Mouse (Mus musculus): ENCODE data around the gene Nell2. TPM values are rescaled to one million over a fixed set of nuclear protein-coding genes. Genes with fewer than 3 reads are reported as not detected.

The Nell2 gene
- polyA plus RNA-seq, 1 experiment: 0.62 TPM

DNA sequence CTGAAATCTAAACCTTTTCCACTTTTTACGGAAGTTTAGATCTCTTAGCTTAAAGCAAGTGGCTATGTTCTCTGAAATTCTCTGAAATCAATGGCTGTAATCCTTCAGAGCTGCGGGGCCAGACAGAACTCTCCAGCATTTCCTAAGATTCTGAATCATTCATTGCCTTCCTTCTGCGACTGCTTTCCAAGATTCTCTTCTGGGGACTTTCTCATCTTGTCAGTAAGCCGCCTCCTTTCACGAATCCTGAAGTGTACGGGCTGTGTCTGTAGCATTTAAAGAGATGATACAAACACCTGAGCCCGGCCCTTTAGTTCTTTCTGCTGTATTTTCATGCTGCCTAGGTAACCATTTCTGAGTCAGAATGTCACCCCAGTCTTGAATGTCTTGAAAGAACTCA is 428.2 kb downstream of the Nell2 start:
- H3K79me2 ChIP-seq (ENCODE audit: control insufficient read depth, insufficient read depth): no peaks in the 10 kb centered on the region
- no peaks in the 10 kb centered on the region for H3K36me3 ChIP-seq (ENCODE audit: control insufficient read depth, insufficient read depth)
- H3K79me3 ChIP-seq (ENCODE audit: low read depth): no peaks in the 10 kb centered on the region
- no peak overlapping the region for H3ac ChIP-seq (ENCODE audit: control insufficient read depth, insufficient read length, low read depth)
- no peak overlapping the region for H3K4me3 ChIP-seq (ENCODE audit: insufficient read depth, poor library complexity, severe bottlenecking)
- TF ChIP-seq MYOG (IDR thresholded peaks at IDR 0.05; ENCODE audit: control insufficient read depth, extremely low read depth, insufficient read length) (no peak), MYOD1 (IDR thresholded peaks at IDR 0.05; ENCODE audit: control insufficient read depth, insufficient read length, low read depth) (no peak), FOSL1 (IDR thresholded peaks at IDR 0.05; ENCODE audit: insufficient read depth, low read length, poor library complexity, severe bottlenecking) (no peak), CTCF (IDR thresholded peaks at IDR 0.05; ENCODE audit: control insufficient read depth, insufficient read depth, insufficient read length) (no peak), MAX (IDR thresholded peaks at IDR 0.05) (no peak)
- H3K27me3 ChIP-seq (ENCODE audit: control insufficient read depth, insufficient read depth, insufficient read length): peaks cover 4% of the 10 kb centered on the region

DNA sequence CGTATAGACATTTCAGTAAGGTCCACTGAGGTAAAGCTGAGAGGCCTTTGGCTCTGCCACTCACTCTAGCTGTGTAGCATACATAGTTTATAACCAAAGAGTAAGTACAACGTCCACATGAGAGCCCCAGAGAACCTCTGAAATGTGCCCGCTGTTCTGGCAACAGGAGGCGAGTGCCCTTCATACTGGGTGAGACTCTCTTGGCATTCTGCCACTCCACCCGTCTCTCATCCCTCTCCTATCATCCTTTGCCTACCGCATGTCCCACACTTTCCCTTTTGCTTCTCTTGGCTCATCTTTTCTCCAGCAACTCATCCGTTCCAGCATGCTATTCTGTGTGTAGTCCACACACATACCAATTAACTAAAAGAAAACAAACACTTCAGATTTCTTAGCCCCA is 442.4 kb downstream of the Nell2 start:
- TF ChIP-seq FOSL1 (IDR thresholded peaks at IDR 0.05; ENCODE audit: insufficient read depth, low read length, poor library complexity, severe bottlenecking) (no peak), MYOD1 (IDR thresholded peaks at IDR 0.05; ENCODE audit: control insufficient read depth, insufficient read length, low read depth) (no peak), CEBPB (IDR thresholded peaks at IDR 0.05; ENCODE audit: low read depth) (no peak), USF1 (IDR thresholded peaks at IDR 0.05; ENCODE audit: low read depth) (no peak), MYOG (IDR thresholded peaks at IDR 0.05; ENCODE audit: control insufficient read depth, extremely low read depth, insufficient read length) (no peak), MAX (IDR thresholded peaks at IDR 0.05) (no peak), CTCF (IDR thresholded peaks at IDR 0.05; ENCODE audit: control insufficient read depth, insufficient read depth, insufficient read length) (no peak)
- Histone ChIP-seq H3K79me3 (ENCODE audit: low read depth) (no peaks in the 10 kb centered on the region), H3K4me3 (ENCODE audit: insufficient read depth, poor library complexity, severe bottlenecking) (no peak overlapping the region), H3K79me2 (ENCODE audit: control insufficient read depth, insufficient read depth) (no peaks in the 10 kb centered on the region), H3K36me3 (ENCODE audit: control insufficient read depth, insufficient read depth) (no peaks in the 10 kb centered on the region), H3K27me3 (ENCODE audit: control insufficient read depth, insufficient read depth, insufficient read length) (no peaks in the 10 kb centered on the region), H3ac (ENCODE audit: control insufficient read depth, insufficient read length, low read depth) (no peak overlapping the region)

DNA sequence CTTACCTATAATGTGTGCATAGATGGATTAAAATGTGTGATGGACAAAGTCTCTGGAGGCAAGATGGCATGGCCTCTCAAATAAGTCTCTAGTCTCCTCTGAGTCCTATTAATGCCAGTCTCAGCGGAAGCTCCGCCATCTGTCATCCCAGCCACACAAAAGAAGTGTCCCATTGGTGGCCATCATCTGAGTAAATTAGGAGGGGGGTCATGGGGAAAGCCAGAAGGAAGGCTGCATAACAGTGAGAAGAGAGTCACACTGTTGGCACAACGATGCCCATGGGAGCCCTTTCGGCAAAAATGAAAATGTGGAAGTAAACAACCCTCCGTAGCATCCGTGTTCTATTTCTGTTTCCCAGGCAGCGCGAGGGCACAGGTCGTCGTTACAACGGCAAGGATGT is 446.7 kb downstream of the Nell2 start:
- no peaks in the 10 kb centered on the region for H3K79me3 ChIP-seq (ENCODE audit: low read depth)
- H3K4me3 ChIP-seq (ENCODE audit: insufficient read depth, poor library complexity, severe bottlenecking): no peak overlapping the region
- H3K27me3 ChIP-seq (ENCODE audit: control insufficient read depth, insufficient read depth, insufficient read length): no peaks in the 10 kb centered on the region
- no peaks in the 10 kb centered on the region for H3K36me3 ChIP-seq (ENCODE audit: control insufficient read depth, insufficient read depth)
- TF ChIP-seq CTCF (IDR thresholded peaks at IDR 0.05; ENCODE audit: control insufficient read depth, insufficient read depth, insufficient read length) (no peak), MYOG (IDR thresholded peaks at IDR 0.05; ENCODE audit: control insufficient read depth, extremely low read depth, insufficient read length) (no peak), MAX (IDR thresholded peaks at IDR 0.05) (no peak)
- H3K79me2 ChIP-seq (ENCODE audit: control insufficient read depth, insufficient read depth): no peaks in the 10 kb centered on the region
- H3ac ChIP-seq (ENCODE audit: control insufficient read depth, insufficient read length, low read depth): no peak overlapping the region

DNA sequence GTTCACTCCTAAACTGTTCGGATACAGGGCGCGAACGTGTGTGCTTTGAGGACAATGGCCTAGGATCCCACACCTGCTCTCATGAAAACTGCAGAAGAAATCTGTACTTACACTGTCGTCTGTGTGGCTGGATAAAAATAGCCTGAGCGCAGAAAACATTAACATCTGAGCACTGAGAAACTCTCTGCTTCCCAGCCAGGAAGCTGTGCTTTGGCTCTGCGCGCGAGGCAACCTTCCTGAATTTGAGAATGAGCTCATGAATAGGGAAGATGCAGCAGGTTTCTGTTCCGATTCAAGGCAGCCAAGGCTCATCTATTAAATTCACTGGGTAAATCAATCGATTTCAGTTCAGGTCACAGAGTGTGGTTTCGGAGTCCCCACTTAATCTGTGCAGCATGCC is 453.0 kb downstream of the Nell2 start:
- Histone ChIP-seq H3K36me3 (ENCODE audit: control insufficient read depth, insufficient read depth) (no peaks in the 10 kb centered on the region), H3ac (ENCODE audit: control insufficient read depth, insufficient read length, low read depth) (no peak overlapping the region), H3K79me3 (ENCODE audit: low read depth) (no peaks in the 10 kb centered on the region), H3K27me3 (ENCODE audit: control insufficient read depth, insufficient read depth, insufficient read length) (peaks cover 4% of the 10 kb centered on the region), H3K4me3 (ENCODE audit: insufficient read depth, poor library complexity, severe bottlenecking) (no peak overlapping the region), H3K79me2 (ENCODE audit: control insufficient read depth, insufficient read depth) (no peaks in the 10 kb centered on the region)
- no peak for TF ChIP-seq MYOG (IDR thresholded peaks at IDR 0.05; ENCODE audit: control insufficient read depth, extremely low read depth, insufficient read length)
- TF ChIP-seq MAX (IDR thresholded peaks at IDR 0.05): no peak
- no peak for TF ChIP-seq CTCF (IDR thresholded peaks at IDR 0.05; ENCODE audit: control insufficient read depth, insufficient read depth, insufficient read length)
- no peak for TF ChIP-seq FOSL1 (IDR thresholded peaks at IDR 0.05; ENCODE audit: insufficient read depth, low read length, poor library complexity, severe bottlenecking)
- TF ChIP-seq CEBPB (IDR thresholded peaks at IDR 0.05; ENCODE audit: low read depth): no peak
- no peak for TF ChIP-seq USF1 (IDR thresholded peaks at IDR 0.05; ENCODE audit: low read depth)
- no peak for TF ChIP-seq MYOD1 (IDR thresholded peaks at IDR 0.05; ENCODE audit: control insufficient read depth, insufficient read length, low read depth)

DNA sequence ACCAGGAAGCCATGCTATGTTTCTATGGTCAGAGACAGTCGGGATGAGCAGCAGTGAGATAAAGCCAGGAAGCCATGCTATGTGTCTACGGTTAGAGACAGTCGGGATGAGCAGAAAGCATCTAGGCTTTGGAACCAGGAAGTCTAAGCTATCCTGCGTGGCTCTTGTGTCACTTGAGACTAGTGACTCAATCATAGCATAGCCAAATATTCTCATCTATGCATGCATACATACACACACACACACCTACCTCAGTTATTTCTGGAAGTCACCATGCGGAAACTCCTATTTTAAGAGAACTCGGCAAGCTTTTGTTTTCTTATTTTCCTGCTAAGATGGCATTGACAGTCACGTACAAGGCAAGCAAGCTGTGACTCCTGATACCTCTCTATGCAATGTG is 457.5 kb downstream of the Nell2 start:
- no peaks in the 10 kb centered on the region for H3K79me3 ChIP-seq (ENCODE audit: low read depth)
- H3K27me3 ChIP-seq (ENCODE audit: control insufficient read depth, insufficient read depth, insufficient read length): peaks cover 4% of the 10 kb centered on the region
- no peaks in the 10 kb centered on the region for H3K79me2 ChIP-seq (ENCODE audit: control insufficient read depth, insufficient read depth)
- TF ChIP-seq MAX (IDR thresholded peaks at IDR 0.05) (no peak), CEBPB (IDR thresholded peaks at IDR 0.05; ENCODE audit: low read depth) (no peak), MYOG (IDR thresholded peaks at IDR 0.05; ENCODE audit: control insufficient read depth, extremely low read depth, insufficient read length) (no peak), MYOD1 (IDR thresholded peaks at IDR 0.05; ENCODE audit: control insufficient read depth, insufficient read length, low read depth) (no peak), CTCF (IDR thresholded peaks at IDR 0.05; ENCODE audit: control insufficient read depth, insufficient read depth, insufficient read length) (no peak), USF1 (IDR thresholded peaks at IDR 0.05; ENCODE audit: low read depth) (no peak), FOSL1 (IDR thresholded peaks at IDR 0.05; ENCODE audit: insufficient read depth, low read length, poor library complexity, severe bottlenecking) (no peak)
- no peak overlapping the region for H3K4me3 ChIP-seq (ENCODE audit: insufficient read depth, poor library complexity, severe bottlenecking)
- no peak overlapping the region for H3ac ChIP-seq (ENCODE audit: control insufficient read depth, insufficient read length, low read depth)
- no peaks in the 10 kb centered on the region for H3K36me3 ChIP-seq (ENCODE audit: control insufficient read depth, insufficient read depth)

DNA sequence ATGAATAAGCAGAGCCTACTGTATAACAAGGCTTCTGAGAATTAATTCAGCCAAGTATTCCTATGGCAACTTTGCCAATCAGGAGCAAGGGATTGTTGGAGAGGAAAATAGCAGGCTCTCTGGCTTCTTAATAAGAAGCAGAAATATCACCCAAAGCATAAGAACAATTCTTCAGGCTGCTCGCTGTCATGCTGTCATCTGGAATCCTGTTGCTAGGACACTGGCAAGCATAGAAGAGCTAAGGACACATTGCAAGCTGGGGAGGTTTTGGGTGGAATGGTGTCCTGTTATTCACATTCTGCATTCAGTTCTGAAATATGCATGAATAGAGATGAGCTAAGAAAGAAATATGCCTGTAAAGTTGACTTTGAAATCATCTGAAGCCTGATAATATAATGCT is 459.6 kb downstream of the Nell2 start:
- Histone ChIP-seq H3K36me3 (ENCODE audit: control insufficient read depth, insufficient read depth) (no peaks in the 10 kb centered on the region), H3K79me2 (ENCODE audit: control insufficient read depth, insufficient read depth) (no peaks in the 10 kb centered on the region), H3K27me3 (ENCODE audit: control insufficient read depth, insufficient read depth, insufficient read length) (no peaks in the 10 kb centered on the region), H3K4me3 (ENCODE audit: insufficient read depth, poor library complexity, severe bottlenecking) (no peak overlapping the region), H3K79me3 (ENCODE audit: low read depth) (no peaks in the 10 kb centered on the region), H3ac (ENCODE audit: control insufficient read depth, insufficient read length, low read depth) (no peak overlapping the region)
- no peak for TF ChIP-seq MYOG (IDR thresholded peaks at IDR 0.05; ENCODE audit: control insufficient read depth, extremely low read depth, insufficient read length)
- no peak for TF ChIP-seq USF1 (IDR thresholded peaks at IDR 0.05; ENCODE audit: low read depth)
- no peak for TF ChIP-seq CTCF (IDR thresholded peaks at IDR 0.05; ENCODE audit: control insufficient read depth, insufficient read depth, insufficient read length)
- TF ChIP-seq FOSL1 (IDR thresholded peaks at IDR 0.05; ENCODE audit: insufficient read depth, low read length, poor library complexity, severe bottlenecking): no peak
- no peak for TF ChIP-seq CEBPB (IDR thresholded peaks at IDR 0.05; ENCODE audit: low read depth)
- no peak for TF ChIP-seq MAX (IDR thresholded peaks at IDR 0.05)
